Mouse (Mus musculus) E14TG2a.4 (cell line): Measurements from ENCODE around the gene Lyst.

ENCODE experiments used
- H3K27me3 ChIP-seq: 2 replicates; pipeline ENCODE4 v1.6.1; 2014; ENCODE audit warnings: low read length, control low read depth; ENCODE audit not compliant: insufficient read depth
- H3K36me3 ChIP-seq: 2 replicates; pipeline ENCODE4 v1.6.1; 2014; ENCODE audit warnings: low read length, control low read depth; ENCODE audit not compliant: insufficient read depth
- H3K4me1 ChIP-seq: replicated peaks from 2 replicates; pipeline ENCODE4 v1.6.1; 2014; ENCODE audit warnings: low read depth, low read length, control low read depth
- H3K4me3 ChIP-seq: replicated peaks from 2 replicates; pipeline ENCODE4 v1.5.1; 2014; ENCODE audit warnings: mild to moderate bottlenecking, low read length
- H3K9me3 ChIP-seq: 2 replicates; pipeline ENCODE4 v1.6.1; 2014; ENCODE audit warnings: low read length, control low read depth
- CTCF ChIP-seq: conservative IDR thresholded peaks from 2 replicates; pipeline ENCODE4 v1.5.1; 2014; ENCODE audit warnings: low read length
- NANOG ChIP-seq: IDR thresholded peaks from 2 replicates; pipeline ENCODE4 v1.6.1; 2014; ENCODE audit warnings: borderline replicate concordance, low read length, mixed read lengths
- POU5F1 ChIP-seq: IDR thresholded peaks from 2 replicates; pipeline ENCODE4 v1.6.1; 2014; ENCODE audit warnings: low read length, borderline replicate concordance

Lyst gene

DNA sequence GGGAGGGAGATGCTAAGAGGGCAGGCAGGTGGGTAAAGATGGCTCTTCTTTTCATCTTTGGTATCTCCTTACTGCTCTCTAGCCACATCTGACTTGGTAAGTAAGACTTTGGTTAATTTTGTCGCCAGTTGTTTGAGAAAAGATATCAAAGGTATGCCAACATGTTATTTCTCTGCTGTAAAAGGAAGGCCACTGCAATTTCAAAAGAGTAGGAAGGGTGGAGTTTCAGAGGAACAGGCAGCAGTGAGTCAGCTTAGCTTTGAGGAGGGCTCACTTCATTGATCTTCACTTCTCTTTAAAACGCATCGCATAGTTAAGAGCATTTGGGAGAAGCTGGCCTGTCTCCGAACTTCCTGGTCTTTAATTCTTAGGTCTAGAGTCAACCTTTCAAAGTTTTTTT is 8.2 kb upstream of the Lyst start:
- H3K9me3 ChIP-seq, result no peaks in the 10 kb centered on the region
- no peak for TF ChIP-seq NANOG
- TF ChIP-seq POU5F1, result no peak
- no peak for TF ChIP-seq CTCF
- H3K27me3 ChIP-seq, result no peaks in the 10 kb centered on the region
- no peaks in the 10 kb centered on the region for H3K4me1 ChIP-seq
- no peak overlapping the region for H3K4me3 ChIP-seq
- no peaks in the 10 kb centered on the region for H3K36me3 ChIP-seq

GRCm38 (mm10) chr13:13583473-13583872 is 6.7 kb upstream of the Lyst start:
- H3K4me1 ChIP-seq, result no peaks in the 10 kb centered on the region
- H3K27me3 ChIP-seq, result no peaks in the 10 kb centered on the region
- no peaks in the 10 kb centered on the region for H3K9me3 ChIP-seq
- no peaks in the 10 kb centered on the region for H3K36me3 ChIP-seq
- TF ChIP-seq CTCF (no peak), NANOG (no peak), POU5F1 (no peak)
- H3K4me3 ChIP-seq, result no peak overlapping the region

DNA sequence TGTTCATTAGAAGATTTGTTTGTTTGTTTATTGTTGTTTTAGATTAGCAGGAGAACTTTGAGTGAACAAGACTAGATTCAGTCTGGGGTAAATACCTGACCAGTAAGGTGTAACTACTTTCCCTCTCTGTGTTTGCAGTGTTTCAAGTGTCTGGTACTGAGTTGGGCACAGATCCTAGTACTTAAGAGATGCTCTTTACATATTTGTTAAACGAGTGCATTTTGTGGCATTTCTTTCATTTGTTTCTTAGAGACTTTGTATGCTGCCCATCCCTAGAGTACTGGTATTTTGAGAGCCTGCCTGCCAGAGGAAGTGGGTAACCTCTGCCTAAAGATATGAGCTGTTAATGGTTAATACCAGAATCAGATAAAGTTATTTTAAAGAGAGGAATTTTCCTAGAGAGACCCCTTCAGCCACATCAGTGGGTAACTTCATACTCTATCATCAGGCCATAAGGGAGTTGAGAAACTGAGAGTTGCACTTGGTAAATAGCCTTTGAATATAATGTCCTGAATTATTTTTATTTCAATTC is 2.5 kb upstream of the Lyst start:
- Histone ChIP-seq H3K4me3 (no peak overlapping the region), H3K9me3 (no peaks in the 10 kb centered on the region), H3K27me3 (peaks cover 17% of the 10 kb centered on the region), H3K36me3 (no peaks in the 10 kb centered on the region), H3K4me1 (peaks cover 15% of the 10 kb centered on the region)
- TF ChIP-seq NANOG (no peak), POU5F1 (no peak)

DNA sequence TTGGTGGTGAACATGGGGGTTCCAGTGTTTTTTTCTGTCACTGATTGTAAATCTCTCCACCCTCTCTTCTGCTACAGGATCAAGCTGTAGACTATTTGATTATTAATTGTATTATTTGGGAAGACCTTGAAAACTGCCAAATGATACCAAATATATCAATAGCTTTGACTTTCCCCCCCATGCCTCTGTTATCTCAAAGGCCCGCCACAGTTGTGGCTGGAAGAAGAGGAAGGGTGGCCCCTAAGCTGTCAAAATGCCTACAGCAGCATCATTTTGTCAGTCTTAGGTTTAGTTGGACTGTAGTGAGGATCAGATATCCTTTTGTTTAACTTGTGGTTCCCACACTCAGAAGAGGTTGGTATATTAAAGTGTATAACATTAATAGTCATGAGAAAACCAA is 1.7 kb upstream of the Lyst start:
- peaks cover 15% of the 10 kb centered on the region for H3K4me1 ChIP-seq
- no peak for TF ChIP-seq POU5F1
- no peak for TF ChIP-seq NANOG
- no peak for TF ChIP-seq CTCF
- H3K9me3 ChIP-seq, result no peaks in the 10 kb centered on the region
- no peaks in the 10 kb centered on the region for H3K36me3 ChIP-seq
- H3K27me3 ChIP-seq, result peaks cover 17% of the 10 kb centered on the region
- H3K4me3 ChIP-seq, result no peak overlapping the region

DNA sequence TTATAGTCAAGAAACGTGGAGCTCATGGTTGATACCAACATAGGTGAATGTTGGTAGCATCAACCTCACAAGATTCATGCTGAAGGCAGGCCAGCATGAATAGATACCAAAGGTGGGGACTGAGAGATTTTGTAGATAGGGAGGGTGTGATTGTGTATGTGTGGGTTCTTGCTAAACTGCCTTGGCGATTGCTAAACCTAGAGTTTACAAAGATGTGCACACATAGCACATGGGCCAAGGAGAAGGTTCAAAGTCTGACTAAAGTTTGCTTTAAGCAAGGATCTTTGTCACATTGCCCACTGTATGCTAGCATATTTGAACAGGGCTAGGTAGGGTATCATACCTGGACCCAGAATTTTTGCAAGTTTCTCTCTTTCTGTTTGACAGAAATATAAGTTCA is 1.2 kb upstream of the Lyst start:
- no peaks in the 10 kb centered on the region for H3K9me3 ChIP-seq
- TF ChIP-seq POU5F1 (no peak), NANOG (no peak), CTCF (no peak)
- no peak overlapping the region for H3K4me3 ChIP-seq
- H3K27me3 ChIP-seq, result peaks cover 17% of the 10 kb centered on the region
- H3K4me1 ChIP-seq, result peaks cover 15% of the 10 kb centered on the region
- no peaks in the 10 kb centered on the region for H3K36me3 ChIP-seq

- Histone ChIP-seq H3K36me3 (no peaks in the 10 kb centered on the region), H3K27me3 (peaks cover 17% of the 10 kb centered on the region), H3K4me1 (peaks cover 15% of the 10 kb centered on the region), H3K9me3 (no peaks in the 10 kb centered on the region), H3K4me3 (no peak overlapping the region)
- TF ChIP-seq POU5F1 (no peak), NANOG (no peak), CTCF (no peak)
Measured at GRCm38 (mm10) chr13:13591892-13592291, 1.7 kb downstream of the Lyst start.

- H3K4me1 ChIP-seq, result 0 out of 2 replicates have a peak, but pooled peaks cover 2% of the 10 kb centered on the region
- no peak overlapping the region for H3K4me3 ChIP-seq
Measured at GRCm38 (mm10) chr13:13596424-13597044, 6.3 kb downstream of the Lyst start.

DNA sequence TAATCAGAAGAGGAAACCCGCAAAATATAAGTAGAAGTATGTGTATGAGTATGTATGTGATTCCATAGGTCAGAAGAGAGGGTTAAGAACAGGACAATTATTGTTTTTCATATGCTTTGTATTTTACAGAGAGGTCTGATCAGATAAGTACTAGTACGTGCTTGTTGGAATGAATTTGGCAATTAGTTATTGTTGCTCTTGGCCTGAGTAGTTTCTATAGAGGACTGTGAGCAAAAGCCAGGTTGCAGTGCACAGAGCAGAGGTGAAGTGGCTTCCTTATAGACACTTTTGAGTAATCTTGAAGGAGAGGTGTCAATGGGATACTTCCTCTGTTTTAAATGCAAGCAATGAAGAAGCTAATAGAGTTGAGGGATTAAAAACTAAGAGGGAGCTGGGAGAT is 7.7 kb downstream of the Lyst start:
- Histone ChIP-seq H3K27me3 (no peaks in the 10 kb centered on the region), H3K9me3 (no peaks in the 10 kb centered on the region), H3K36me3 (no peaks in the 10 kb centered on the region), H3K4me3 (no peak overlapping the region), H3K4me1 (no peaks in the 10 kb centered on the region)
- TF ChIP-seq CTCF (no peak), NANOG (no peak), POU5F1 (no peak)

More at GRCm38 (mm10) chr13:13596424-13597044, 6.3 kb downstream of the Lyst start:
- TF ChIP-seq CTCF (no peak), POU5F1 (no peak), NANOG (no peak)
- Histone ChIP-seq H3K9me3 (no peaks in the 10 kb centered on the region), H3K27me3 (peaks cover 9% of the 10 kb centered on the region), H3K36me3 (no peaks in the 10 kb centered on the region)

DNA sequence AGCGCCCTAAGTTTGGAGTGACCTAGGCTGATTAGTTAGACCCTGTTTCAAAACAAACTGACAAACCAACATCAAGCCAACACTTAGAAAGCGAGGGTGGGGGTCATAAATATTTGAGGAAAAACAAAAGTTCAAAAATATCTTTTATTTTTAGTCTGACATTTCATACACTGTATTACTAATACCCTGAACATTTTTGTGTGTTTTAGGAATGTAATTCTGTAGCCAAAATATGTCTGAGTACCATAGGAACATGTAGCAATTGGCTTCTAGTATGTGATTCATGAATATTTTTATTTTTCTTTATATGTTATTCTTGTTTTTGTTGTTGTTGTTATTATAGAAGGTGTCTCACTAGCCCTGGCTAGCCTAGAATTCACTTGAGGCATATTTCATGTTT is 11.2 kb downstream of the Lyst start:
- no peaks in the 10 kb centered on the region for H3K4me1 ChIP-seq
- no peak for TF ChIP-seq CTCF
- no peak for TF ChIP-seq POU5F1
- TF ChIP-seq NANOG, result no peak
- H3K9me3 ChIP-seq, result no peaks in the 10 kb centered on the region
- no peaks in the 10 kb centered on the region for H3K36me3 ChIP-seq
- H3K27me3 ChIP-seq, result no peaks in the 10 kb centered on the region
- H3K4me3 ChIP-seq, result no peak overlapping the region
